Mouse (Mus musculus) bone marrow macrophage, adult 2 months (primary cell): ENCODE measurements at regions not wholly inside any gene's neighbourhood (a gene's known extent, or its start where the extent isn't known, plus 50 kb on each side); places are given as distances from the start of the nearest gene placed in this dataset.

Experiments used
- CTCF ChIP-seq: IDR thresholded peaks from 2 replicates; pipeline ENCODE4 v1.5.1; 2012; ENCODE audit warnings: low read depth, mild to moderate bottlenecking, low read length, moderate library complexity
- POLR2A ChIP-seq: IDR thresholded peaks from 2 replicates; pipeline ENCODE4 v1.6.1; 2012; ENCODE audit warnings: mild to moderate bottlenecking, low read depth, low read length, borderline replicate concordance

DNA sequence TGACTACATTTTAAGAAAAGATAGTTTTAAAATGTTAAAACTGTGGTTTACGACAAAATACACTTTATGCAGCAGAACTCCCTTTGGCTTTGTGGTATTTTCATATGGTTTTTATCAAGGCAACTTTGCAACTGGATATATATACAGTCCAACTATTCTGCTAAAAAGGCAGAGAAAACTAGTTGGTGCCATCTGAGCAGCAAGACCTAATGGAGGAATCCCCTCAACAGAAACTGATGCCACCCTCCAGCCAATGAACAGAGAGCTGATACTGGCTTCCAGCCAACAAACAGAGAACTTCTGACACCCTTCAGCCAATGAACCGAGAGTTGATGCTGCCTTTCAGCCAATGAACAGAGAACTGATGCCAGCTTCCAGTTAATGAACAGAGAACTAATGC is 215.9 kb downstream of the Mylk4 start:
- no peak for TF ChIP-seq POLR2A
- no peak for TF ChIP-seq CTCF
